Mouse (Mus musculus): ENCODE data around the gene Zfp383. TPM values are rescaled to one million over a fixed set of nuclear protein-coding genes. Genes with fewer than 3 reads are reported as not detected.
A peak's percentile ranks its signal among the peaks of the same experiment; 100 is the strongest.

The Zfp383 gene
- polyA plus RNA-seq, 1 experiment from 2014 or later, result 3.7 TPM

DNA sequence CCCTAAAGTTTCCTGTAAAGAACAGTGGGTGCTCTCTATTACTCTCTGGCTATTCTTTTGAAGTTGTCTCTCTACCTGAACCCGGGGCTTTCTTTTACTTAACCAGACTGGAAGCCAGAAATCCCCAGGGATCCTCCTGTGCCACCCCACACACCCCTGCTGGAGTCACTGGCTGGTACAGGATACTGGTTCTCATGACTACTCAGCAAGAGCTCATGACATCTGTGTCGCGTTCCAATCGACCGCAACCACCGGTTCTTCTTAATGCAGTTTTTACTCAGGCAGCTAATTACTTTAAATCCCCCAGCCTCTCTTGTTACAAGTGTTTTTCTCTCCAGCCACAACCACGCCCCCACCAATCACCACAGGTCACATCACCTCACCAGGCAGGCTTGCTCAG, 28.0 kb upstream of the Zfp383 start:
- ATAC-seq, result no peak
- DNase-seq (ENCODE audit: low spot score), result no peak
- H3K27me3 ChIP-seq (replicated peaks; ENCODE audit: insufficient read depth, low read length), result no peaks in the 10 kb centered on the region
- no peak overlapping the region for H3K4me3 ChIP-seq (ENCODE audit: low read depth, low read length)
- H3K36me3 ChIP-seq (ENCODE audit: insufficient read depth, low read length), result peaks cover 9% of the 10 kb centered on the region; the same call in 1 of the 2 replicates
- no peak overlapping the region for H3K4me2 ChIP-seq (replicated peaks; ENCODE audit: low read depth, low read length)
- H3K4me1 ChIP-seq (ENCODE audit: insufficient read depth, low read depth, low read length), result no peaks in the 10 kb centered on the region
- H3K9ac ChIP-seq (replicated peaks; ENCODE audit: low read depth), result no peak overlapping the region
- no peak overlapping the region for H3K27ac ChIP-seq (ENCODE audit: low read length)
- peaks cover 10% of the 10 kb centered on the region for H3K9me3 ChIP-seq (ENCODE audit: low read length)
- TF ChIP-seq CTCF (IDR thresholded peaks at IDR 0.05) (no peak), EP300 (IDR thresholded peaks at IDR 0.05) (no peak)
- 75% methylated on average over 7 of the region's 7 CpGs for WGBS

DNA sequence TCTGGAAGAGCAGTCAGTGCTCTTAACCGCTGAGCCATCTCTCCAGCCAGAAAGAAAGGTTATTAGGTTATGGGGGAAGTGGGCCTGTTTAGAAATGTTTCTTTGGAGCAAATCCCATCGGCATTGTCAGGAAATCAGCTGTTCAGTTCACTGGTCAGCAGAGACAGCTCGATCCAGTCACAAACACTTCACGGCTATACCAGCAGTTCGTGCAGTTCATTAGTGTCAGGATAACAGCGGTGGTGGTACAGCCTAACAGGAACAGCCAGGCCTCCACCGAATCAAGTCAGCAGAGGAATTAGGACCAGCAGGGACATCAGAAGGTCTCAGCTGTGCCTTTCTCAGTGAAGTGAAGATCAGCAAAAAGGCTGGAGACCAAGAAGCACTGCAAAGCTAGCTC, 27.1 kb upstream of the Zfp383 start:
- H3K36me3 ChIP-seq (ENCODE audit: insufficient read depth, low read length), result peaks cover under 1% of the 10 kb centered on the region; the same call in 1 of the 2 replicates
- DNase-seq (ENCODE audit: low spot score), result peak; percentile 26
- no peak for ATAC-seq

DNA sequence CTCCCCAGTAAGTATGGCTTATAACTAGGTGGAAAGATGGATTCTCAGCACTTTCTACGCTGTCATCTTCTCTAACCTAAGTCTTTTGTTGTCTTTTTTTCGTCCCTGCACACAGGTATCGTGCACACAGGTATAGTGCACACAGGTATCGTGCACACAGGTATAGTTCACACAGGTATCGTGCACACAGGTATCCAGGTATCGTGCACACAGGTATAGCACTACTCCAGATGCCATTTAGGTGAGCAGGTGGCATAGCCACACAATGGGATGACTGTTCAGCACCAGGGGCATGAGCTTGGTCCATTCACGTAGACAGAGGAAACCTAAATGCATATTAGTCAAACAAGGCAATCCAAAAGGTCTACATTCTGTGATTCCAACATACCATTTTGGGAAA, 17.5 kb upstream of the Zfp383 start:
- Histone ChIP-seq H3K27ac (ENCODE audit: low read length) (no peak overlapping the region), H3K4me3 (ENCODE audit: low read depth, low read length) (no peak overlapping the region), H3K36me3 (ENCODE audit: insufficient read depth, low read length) (peaks cover 19% of the 10 kb centered on the region), H3K4me1 (ENCODE audit: insufficient read depth, low read depth, low read length) (no peaks in the 10 kb centered on the region), H3K9me3 (ENCODE audit: low read length) (peaks cover 32% of the 10 kb centered on the region), H3K9ac (replicated peaks; ENCODE audit: low read depth) (no peak overlapping the region), H3K4me2 (replicated peaks; ENCODE audit: low read depth, low read length) (no peak overlapping the region), H3K27me3 (replicated peaks; ENCODE audit: insufficient read depth, low read length) (no peaks in the 10 kb centered on the region)
- WGBS, result 98% methylated on average over 7 of the region's 7 CpGs
- ATAC-seq, result no peak
- no peak for DNase-seq (ENCODE audit: low spot score)
- no peak for TF ChIP-seq EP300 (IDR thresholded peaks at IDR 0.05)
- TF ChIP-seq CTCF (IDR thresholded peaks at IDR 0.05), result no peak

More for the DNA sequence above, 27.1 kb upstream of the Zfp383 start:
- no peak overlapping the region for H3K4me2 ChIP-seq (replicated peaks; ENCODE audit: low read depth, low read length)
- H3K9me3 ChIP-seq (ENCODE audit: low read length), result peaks cover 3% of the 10 kb centered on the region; the same call in 1 of the 2 replicates
- no peak overlapping the region for H3K27ac ChIP-seq (ENCODE audit: low read length)
- 46% methylated on average over 7 of the region's 7 CpGs for WGBS
- TF ChIP-seq CTCF (IDR thresholded peaks at IDR 0.05) (no peak), EP300 (IDR thresholded peaks at IDR 0.05) (no peak)
- no peak overlapping the region for H3K9ac ChIP-seq (replicated peaks; ENCODE audit: low read depth)
- no peaks in the 10 kb centered on the region for H3K27me3 ChIP-seq (replicated peaks; ENCODE audit: insufficient read depth, low read length)
- H3K4me3 ChIP-seq (ENCODE audit: low read depth, low read length), result no peak overlapping the region
- no peaks in the 10 kb centered on the region for H3K4me1 ChIP-seq (ENCODE audit: insufficient read depth, low read depth, low read length)

GRCm38 (mm10) chr7:29892756-29893155, 15.3 kb upstream of the Zfp383 start:
- Histone ChIP-seq H3K4me2 (replicated peaks; ENCODE audit: low read depth, low read length) (no peak overlapping the region), H3K9ac (replicated peaks; ENCODE audit: low read depth) (no peak overlapping the region), H3K4me1 (ENCODE audit: insufficient read depth, low read depth, low read length) (no peaks in the 10 kb centered on the region), H3K27ac (ENCODE audit: low read length) (no peak overlapping the region), H3K9me3 (ENCODE audit: low read length) (peaks cover 30% of the 10 kb centered on the region), H3K4me3 (ENCODE audit: low read depth, low read length) (no peak overlapping the region), H3K36me3 (ENCODE audit: insufficient read depth, low read length) (peaks cover 31% of the 10 kb centered on the region), H3K27me3 (replicated peaks; ENCODE audit: insufficient read depth, low read length) (no peaks in the 10 kb centered on the region)
- no peak for ATAC-seq
- no peak for DNase-seq (ENCODE audit: low spot score)
- no peak for TF ChIP-seq EP300 (IDR thresholded peaks at IDR 0.05)
- no peak for TF ChIP-seq CTCF (IDR thresholded peaks at IDR 0.05)
- 99% methylated on average over 4 of the region's 4 CpGs for WGBS

DNA sequence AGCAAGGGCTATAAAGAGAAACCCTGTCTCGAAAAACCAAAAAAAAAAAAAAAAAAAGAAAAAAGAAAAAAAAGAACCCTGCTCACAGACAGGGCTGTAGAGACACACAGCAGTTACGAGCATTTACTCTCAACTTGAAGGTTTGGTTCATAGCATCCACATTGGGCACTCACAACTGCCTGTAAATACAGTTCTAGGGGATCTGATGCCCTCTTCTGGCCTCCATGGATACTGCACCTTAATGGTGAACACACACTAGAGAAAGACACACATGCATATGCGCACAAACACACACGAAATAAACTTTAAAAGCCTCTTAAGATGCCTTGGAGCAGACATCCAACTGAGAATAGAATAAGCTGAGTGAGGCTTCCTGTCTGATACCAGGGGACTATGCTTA, 9.7 kb upstream of the Zfp383 start:
- Histone ChIP-seq H3K9me3 (ENCODE audit: low read length) (peaks cover 25% of the 10 kb centered on the region), H3K27me3 (replicated peaks; ENCODE audit: insufficient read depth, low read length) (no peaks in the 10 kb centered on the region), H3K36me3 (ENCODE audit: insufficient read depth, low read length) (peaks cover 39% of the 10 kb centered on the region), H3K4me2 (replicated peaks; ENCODE audit: low read depth, low read length) (no peak overlapping the region), H3K4me1 (ENCODE audit: insufficient read depth, low read depth, low read length) (no peaks in the 10 kb centered on the region), H3K27ac (ENCODE audit: low read length) (no peak overlapping the region), H3K9ac (replicated peaks; ENCODE audit: low read depth) (no peak overlapping the region), H3K4me3 (ENCODE audit: low read depth, low read length) (no peak overlapping the region)
- TF ChIP-seq EP300 (IDR thresholded peaks at IDR 0.05) (no peak), CTCF (IDR thresholded peaks at IDR 0.05) (peak; percentile 10; the same call in 1 of the 2 replicates)
- no peak for ATAC-seq
- WGBS, result 95% methylated on average over 4 of the region's 4 CpGs
- DNase-seq (ENCODE audit: low spot score), result no peak

DNA sequence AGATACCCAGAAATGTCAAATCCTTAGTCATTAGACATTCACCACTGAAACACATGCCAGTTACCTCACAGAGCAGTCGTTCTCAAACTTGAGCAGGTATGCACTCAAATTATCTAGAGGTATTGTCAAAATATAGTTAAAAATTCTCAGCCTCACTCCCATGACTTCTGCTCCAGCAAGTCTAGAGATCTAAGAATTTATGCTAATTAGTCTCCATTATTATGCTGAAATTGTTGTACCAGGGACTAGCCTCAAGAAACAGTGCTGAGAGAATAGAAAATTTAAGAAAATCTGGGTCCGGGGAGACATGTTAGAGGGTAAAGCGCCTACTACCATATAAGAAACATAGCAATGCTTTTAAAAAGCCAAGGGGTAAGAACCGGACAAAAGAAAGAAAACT, 3.9 kb upstream of the Zfp383 start:
- H3K9me3 ChIP-seq (ENCODE audit: low read length), result no peaks in the 10 kb centered on the region
- no peak overlapping the region for H3K27ac ChIP-seq (ENCODE audit: low read length)
- DNase-seq (ENCODE audit: low spot score), result no peak
- no peak overlapping the region for H3K4me3 ChIP-seq (ENCODE audit: low read depth, low read length)
- no peaks in the 10 kb centered on the region for H3K4me1 ChIP-seq (ENCODE audit: insufficient read depth, low read depth, low read length)
- H3K36me3 ChIP-seq (ENCODE audit: insufficient read depth, low read length), result peaks cover 5% of the 10 kb centered on the region; the same call in 1 of the 2 replicates
- 95% methylated on average over 4 of the region's 4 CpGs for WGBS
- no peak for TF ChIP-seq EP300 (IDR thresholded peaks at IDR 0.05)
- TF ChIP-seq CTCF (IDR thresholded peaks at IDR 0.05), result no peak
- no peaks in the 10 kb centered on the region for H3K27me3 ChIP-seq (replicated peaks; ENCODE audit: insufficient read depth, low read length)
- no peak overlapping the region for H3K4me2 ChIP-seq (replicated peaks; ENCODE audit: low read depth, low read length)
- H3K9ac ChIP-seq (replicated peaks; ENCODE audit: low read depth), result no peak overlapping the region
- no peak for ATAC-seq
